Mouse (Mus musculus): ENCODE measurements around the gene Prl5a1. TPM values are rescaled to one million over a fixed set of nuclear protein-coding genes. Genes with fewer than 3 reads are reported as not detected.

Gene Prl5a1
- total RNA-seq (2023), result not detected in 2 replicates

DNA sequence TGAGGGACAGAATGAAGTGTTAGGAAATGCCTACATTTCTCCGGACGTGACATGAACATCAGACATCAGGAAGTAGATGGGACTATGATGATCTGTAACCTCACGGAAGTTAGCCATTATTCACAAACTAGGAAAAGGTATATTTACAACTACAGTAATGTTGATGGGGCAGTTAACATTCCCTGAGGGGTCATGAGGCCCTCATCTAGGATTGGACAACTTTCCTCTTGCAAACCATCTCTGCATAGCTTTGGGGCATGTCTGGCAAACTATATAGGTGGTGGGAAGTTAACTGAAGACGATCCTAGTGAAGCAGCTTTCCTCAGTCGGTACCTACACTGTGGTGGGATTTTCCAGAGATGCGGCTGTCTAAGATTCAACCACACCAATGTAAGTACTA lies at the start of gene Prl5a1:
TSS of gene Prl5a1 (plus strand) at position 301 of the 400 bp plus-strand sequence.

Other genes with a start within 250 kb of the Prl5a1 start
- not detected in 2 replicates for gene Prl4a1, start 126.3 kb upstream of the Prl5a1 start, total RNA-seq (2023)
- 96.0 and 133 TPM in 2 replicates for gene Gm11361, start 115.0 kb downstream of the Prl5a1 start, total RNA-seq (2023)